Mouse (Mus musculus): ENCODE data around the gene Nat9. TPM values are rescaled to one million over a fixed set of nuclear protein-coding genes. Genes with fewer than 3 reads are reported as not detected.

Nat9 gene
- polyA plus RNA-seq, 1 experiment from 2014 or later, result 20.3 TPM

DNA sequence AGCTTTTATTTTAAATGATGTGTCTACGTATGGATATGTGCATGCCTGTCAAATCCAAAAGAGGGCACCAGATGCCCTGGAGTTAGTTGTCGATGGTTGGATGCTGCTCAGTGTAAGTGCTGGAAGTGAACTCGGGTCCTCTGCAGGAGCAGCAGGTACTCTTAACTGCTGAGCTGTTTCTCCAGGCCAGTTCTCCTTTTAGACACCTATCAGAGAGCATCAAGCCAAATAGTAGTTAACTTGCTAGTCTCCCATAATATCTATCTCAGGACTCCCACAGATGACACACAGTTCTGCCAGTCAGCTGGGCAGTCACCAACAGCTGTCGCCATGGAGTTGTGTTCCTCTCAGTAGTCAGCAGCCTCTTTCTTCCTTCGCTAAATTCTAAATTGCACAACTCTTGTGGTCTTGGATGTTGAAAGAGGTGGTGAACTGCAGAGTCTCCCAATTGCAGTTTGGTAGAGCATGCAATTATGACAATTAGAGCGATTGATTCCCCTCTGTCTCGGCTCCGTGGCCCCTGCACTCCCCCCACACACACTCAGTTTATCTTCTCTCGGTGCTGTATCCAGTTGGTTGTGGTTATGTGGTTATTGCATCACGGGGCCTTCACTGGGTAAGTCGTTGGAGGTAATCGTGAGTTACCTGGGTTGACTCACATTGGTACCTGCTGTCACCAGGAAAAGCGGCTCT, 1.0 kb upstream of the Nat9 start:
- peak overlapping the region; percentile 84; the same call in 1 of the 2 replicates for H3K4me2 ChIP-seq (replicated peaks)
- no peak overlapping the region for H3K4me3 ChIP-seq
- no peak for ATAC-seq (ENCODE audit: low FRiP score, low read depth)

DNA sequence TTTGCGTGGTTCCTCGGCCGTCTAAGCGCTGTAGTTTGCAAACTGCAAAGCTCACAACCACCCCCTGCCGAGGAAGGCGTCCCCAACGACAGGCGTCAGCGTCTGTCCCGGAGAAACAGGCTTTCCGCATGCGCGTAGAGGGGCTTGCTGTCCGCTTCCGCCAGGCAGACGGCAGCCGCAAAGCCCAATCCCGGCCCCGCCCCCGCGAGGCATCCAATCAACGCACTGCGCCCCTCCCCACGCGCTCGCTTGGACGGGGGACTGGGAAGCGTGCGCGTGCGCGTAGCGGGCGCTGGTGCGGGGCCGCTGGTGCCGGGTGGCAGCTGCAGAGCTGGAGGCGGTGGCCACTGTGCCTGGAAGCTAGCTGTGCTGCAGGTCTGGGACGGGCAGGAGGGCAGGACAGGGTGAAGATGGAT, 427 bp downstream of the Nat9 start, which contains the start of gene Tmem104:
TSS of gene Tmem104 (plus strand) at position 264 of the 416 bp plus-strand sequence.
- Histone ChIP-seq H3K27ac (peak within 1 kb of the TSS; percentile 50; the same call in 1 of the 2 replicates), H3K4me2 (replicated peaks) (peak within 1 kb of the TSS; percentile 84), H3K9ac (peak within 1 kb of the TSS; percentile 72), H3K4me1 (peaks cover 18% of the 10 kb centered on the region), H3K4me3 (peak within 1 kb of the TSS; percentile 56), H3K9me3 (no peaks in the 10 kb centered on the region), H3K27me3 (replicated peaks) (no peaks in the 10 kb centered on the region), H3K36me3 (peaks cover 8% of the 10 kb centered on the region; the same call in 1 of the 2 replicates)
- peak; percentile 89 for ATAC-seq (ENCODE audit: low FRiP score, low read depth)
- WGBS, result under 1% methylated on average over 39 of the region's 39 CpGs

More for the DNA sequence above, 1.0 kb upstream of the Nat9 start:
- 91% methylated on average over 13 of the region's 13 CpGs for WGBS
- no peak overlapping the region for H3K9ac ChIP-seq
- H3K36me3 ChIP-seq, result peaks cover 8% of the 10 kb centered on the region; the same call in 1 of the 2 replicates
- H3K27me3 ChIP-seq (replicated peaks), result no peaks in the 10 kb centered on the region
- peaks cover 18% of the 10 kb centered on the region for H3K4me1 ChIP-seq
- H3K9me3 ChIP-seq, result no peaks in the 10 kb centered on the region
- no peak overlapping the region for H3K27ac ChIP-seq

DNA sequence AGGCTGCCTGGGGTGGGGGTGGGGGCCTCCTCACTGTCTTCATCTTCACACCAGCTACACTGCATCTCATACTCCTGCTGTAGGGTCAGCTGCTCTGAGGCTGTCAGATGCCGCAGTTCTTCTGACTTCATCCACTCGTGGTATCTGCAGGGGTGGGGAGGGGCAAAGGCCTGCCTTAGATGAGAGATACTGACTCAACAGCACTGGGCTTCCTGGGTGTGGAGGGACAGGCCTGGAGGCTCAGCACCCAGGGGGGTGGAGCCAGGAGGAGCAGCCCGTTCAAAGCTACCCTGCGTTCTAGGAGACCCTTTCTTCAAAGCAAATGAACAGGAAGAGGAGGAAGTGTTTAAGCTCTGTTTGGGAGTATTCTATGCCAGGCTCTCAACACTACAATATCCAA, 2.7 kb downstream of the Nat9 start:
- H3K4me1 ChIP-seq, result peaks cover 18% of the 10 kb centered on the region
- WGBS, result 50% methylated on average over 4 of the region's 4 CpGs
- no peaks in the 10 kb centered on the region for H3K27me3 ChIP-seq (replicated peaks)
- ATAC-seq (ENCODE audit: low FRiP score, low read depth), result no peak
- H3K27ac ChIP-seq, result no peak overlapping the region
- no peak overlapping the region for H3K4me3 ChIP-seq
- H3K9ac ChIP-seq, result no peak overlapping the region
- H3K9me3 ChIP-seq, result no peaks in the 10 kb centered on the region
- H3K36me3 ChIP-seq, result no peaks in the 10 kb centered on the region; the same call in 1 of the 2 replicates
- no peak overlapping the region for H3K4me2 ChIP-seq (replicated peaks)

DNA sequence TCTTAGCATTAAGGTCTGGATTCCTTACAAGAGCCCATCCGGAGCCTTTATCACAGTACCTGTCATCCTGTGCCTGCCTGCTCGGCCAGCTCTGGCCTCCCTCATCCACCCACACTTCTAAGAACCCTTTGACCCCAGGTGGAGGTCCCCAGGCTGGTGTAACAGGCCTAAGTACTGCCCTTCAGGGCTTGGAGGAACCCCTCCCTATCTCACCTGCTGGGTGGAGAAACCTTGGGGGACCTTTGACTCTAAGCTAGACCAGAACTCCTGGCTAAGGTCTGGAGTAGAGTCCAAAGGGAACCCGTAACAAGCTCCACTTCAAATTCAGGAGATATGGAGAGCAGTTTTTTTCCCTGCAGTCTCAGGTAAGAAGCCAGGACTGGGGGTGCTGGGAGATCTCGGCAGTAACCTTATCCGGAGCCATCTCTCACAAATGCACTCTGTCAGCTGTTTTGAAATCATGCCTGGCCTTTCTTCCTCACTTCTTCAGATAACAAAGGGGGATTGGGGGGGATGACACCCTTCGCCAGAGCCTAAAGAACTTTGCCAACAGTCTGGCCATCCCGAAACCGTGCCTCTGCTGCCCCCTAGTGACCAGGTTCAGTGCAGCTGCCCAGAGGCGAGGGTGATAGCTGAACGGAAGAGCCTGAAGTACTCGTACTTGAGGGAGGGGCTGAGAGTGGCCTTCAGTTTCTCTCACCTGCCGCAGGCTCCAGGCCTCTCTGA, 5.6 kb downstream of the Nat9 start:
- Histone ChIP-seq H3K9ac (no peak overlapping the region), H3K4me1 (peaks cover 21% of the 10 kb centered on the region), H3K27ac (no peak overlapping the region), H3K4me2 (replicated peaks) (no peak overlapping the region), H3K4me3 (no peak overlapping the region), H3K36me3 (no peaks in the 10 kb centered on the region; the same call in 1 of the 2 replicates), H3K27me3 (replicated peaks) (no peaks in the 10 kb centered on the region), H3K9me3 (no peaks in the 10 kb centered on the region)
- WGBS, result 25% methylated on average over 12 of the region's 12 CpGs
- 0 out of 2 replicates have a peak, but pooled peaks have one; percentile 2 for ATAC-seq (ENCODE audit: low FRiP score, low read depth)

DNA sequence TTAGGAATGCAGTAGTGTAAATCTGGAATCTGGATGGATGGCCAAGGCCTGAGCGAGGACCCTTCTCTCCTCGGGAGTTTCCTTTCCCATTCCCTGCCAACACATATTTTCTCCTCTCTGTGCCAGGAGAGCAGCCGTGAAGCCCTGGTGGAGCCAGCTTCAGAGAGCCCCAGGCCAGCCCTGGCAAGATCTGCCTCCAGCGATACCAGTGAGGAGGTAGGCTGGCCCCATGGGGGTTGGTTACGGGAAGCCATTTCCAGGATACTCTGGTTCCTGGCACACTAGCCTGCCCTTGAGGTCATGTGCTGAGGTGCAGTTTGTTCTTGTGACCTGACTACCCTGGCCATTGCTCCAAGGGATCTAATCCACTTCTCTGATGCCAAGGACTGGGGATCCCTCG, 7.8 kb downstream of the Nat9 start:
- 86% methylated on average over 6 of the region's 6 CpGs for WGBS
- no peak for ATAC-seq (ENCODE audit: low FRiP score, low read depth)
- H3K4me1 ChIP-seq, result peaks cover 21% of the 10 kb centered on the region
- no peak overlapping the region for H3K27ac ChIP-seq
- H3K9ac ChIP-seq, result no peak overlapping the region
- no peaks in the 10 kb centered on the region; the same call in 1 of the 2 replicates for H3K36me3 ChIP-seq
- H3K27me3 ChIP-seq (replicated peaks), result no peaks in the 10 kb centered on the region
- H3K9me3 ChIP-seq, result no peaks in the 10 kb centered on the region
- no peak overlapping the region for H3K4me2 ChIP-seq (replicated peaks)
- no peak overlapping the region for H3K4me3 ChIP-seq

DNA sequence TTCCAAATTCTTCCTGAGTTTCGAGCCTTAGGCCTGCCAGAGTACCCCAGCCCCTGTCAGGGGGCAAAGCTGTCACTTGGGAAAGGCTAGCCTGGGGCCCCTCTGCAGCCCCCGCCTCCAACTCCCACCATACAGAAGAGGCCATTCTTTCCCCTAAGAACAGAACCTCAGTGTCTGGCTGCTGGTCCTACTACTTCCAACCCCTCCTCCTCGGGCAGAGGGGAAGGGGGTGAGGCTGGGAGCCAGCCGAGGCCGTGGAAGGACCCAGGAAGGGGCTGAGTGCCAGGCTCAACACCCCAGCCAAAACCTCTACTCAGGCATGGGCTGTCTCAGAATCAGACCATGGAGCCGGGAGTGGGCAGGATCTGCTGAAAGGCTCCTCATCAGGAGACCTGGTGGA, 8.5 kb downstream of the Nat9 start:
- Histone ChIP-seq H3K4me2 (replicated peaks) (no peak overlapping the region), H3K9ac (no peak overlapping the region), H3K27me3 (replicated peaks) (no peaks in the 10 kb centered on the region), H3K4me3 (no peak overlapping the region), H3K9me3 (no peaks in the 10 kb centered on the region), H3K36me3 (no peaks in the 10 kb centered on the region; the same call in 1 of the 2 replicates), H3K27ac (no peak overlapping the region), H3K4me1 (peaks cover 28% of the 10 kb centered on the region)
- no peak for ATAC-seq (ENCODE audit: low FRiP score, low read depth)
- WGBS, result 72% methylated on average over 6 of the region's 6 CpGs

DNA sequence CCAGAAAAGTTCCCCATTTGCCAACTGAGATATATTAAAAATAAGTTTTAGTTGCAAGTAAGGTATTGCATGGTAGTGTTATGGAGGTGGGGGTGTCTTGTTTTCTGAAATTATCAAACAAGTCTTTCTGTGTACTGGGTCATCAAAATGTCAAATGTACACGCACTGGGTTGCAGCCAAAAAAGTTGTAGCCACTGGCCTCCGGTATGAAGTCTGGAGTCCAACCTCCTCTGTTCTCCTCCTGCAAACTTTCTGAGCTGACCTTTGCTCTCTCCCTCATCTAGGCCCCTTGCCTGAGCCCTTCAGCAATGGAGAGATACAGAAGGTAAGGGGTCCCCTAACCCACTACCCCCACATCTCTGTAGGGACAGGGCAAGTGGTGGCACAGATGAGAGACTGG, 8.9 kb downstream of the Nat9 start:
- H3K4me1 ChIP-seq, result peaks cover 32% of the 10 kb centered on the region
- WGBS, result 78% methylated on average over 2 of the region's 2 CpGs
- no peaks in the 10 kb centered on the region; the same call in 1 of the 2 replicates for H3K36me3 ChIP-seq
- no peak overlapping the region for H3K27ac ChIP-seq
- no peak overlapping the region for H3K4me3 ChIP-seq
- H3K9me3 ChIP-seq, result no peaks in the 10 kb centered on the region
- H3K4me2 ChIP-seq (replicated peaks), result no peak overlapping the region
- peaks cover under 1% of the 10 kb centered on the region; the same call in 1 of the 2 replicates for H3K27me3 ChIP-seq (replicated peaks)
- no peak for ATAC-seq (ENCODE audit: low FRiP score, low read depth)
- H3K9ac ChIP-seq, result no peak overlapping the region

GRCm38 (mm10) chr11:115177559-115178195, 10.0 kb downstream of the Nat9 start:
- Histone ChIP-seq H3K4me1 (peaks cover 39% of the 10 kb centered on the region), H3K9me3 (no peaks in the 10 kb centered on the region), H3K27ac (no peak overlapping the region), H3K36me3 (no peaks in the 10 kb centered on the region; the same call in 1 of the 2 replicates), H3K27me3 (replicated peaks) (peaks cover 2% of the 10 kb centered on the region; the same call in 1 of the 2 replicates), H3K4me3 (no peak overlapping the region), H3K4me2 (replicated peaks) (peak overlapping the region; percentile 24), H3K9ac (no peak overlapping the region)
- no peak for ATAC-seq (ENCODE audit: low FRiP score, low read depth)
- WGBS, result 53% methylated on average over 10 of the region's 10 CpGs

DNA sequence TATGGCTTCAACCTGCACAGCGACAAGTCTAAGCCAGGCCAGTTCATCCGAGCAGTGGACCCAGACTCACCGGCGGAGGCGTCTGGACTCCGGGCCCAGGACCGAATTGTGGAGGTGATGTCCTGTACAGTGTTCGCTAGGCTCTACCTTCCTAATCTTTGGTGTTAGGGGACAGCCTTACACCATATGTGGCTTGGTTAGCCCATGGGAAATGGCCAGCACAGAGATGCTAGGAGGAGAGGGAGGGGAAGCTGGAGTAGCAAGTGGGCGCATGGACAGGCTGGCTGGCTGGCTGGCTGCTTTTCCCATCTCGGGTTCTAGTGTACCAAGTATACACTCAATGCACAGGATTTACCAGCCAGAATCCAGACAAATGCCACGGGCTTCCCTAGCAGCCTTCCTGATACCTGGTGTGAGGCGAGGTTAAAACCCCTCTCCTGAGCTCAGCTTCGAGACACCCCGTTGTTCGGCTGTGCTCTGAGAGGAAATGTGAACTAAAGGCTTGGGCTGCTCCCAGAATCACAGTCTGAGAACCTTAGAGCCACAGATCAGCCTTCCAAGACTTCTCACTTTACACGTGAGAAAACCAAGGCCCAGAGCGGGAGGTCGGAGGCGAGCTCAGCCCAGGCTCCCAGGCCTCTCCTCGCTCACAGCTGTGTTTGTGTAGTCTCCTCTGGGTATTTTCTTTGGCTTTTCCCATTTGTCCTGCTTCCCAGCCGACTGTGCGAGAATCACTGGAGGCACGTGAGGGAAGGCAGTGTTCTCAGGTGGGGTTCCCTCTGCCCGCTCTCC, 11.1 kb downstream of the Nat9 start:
- no peak for ATAC-seq (ENCODE audit: low FRiP score, low read depth)
- no peak overlapping the region for H3K4me3 ChIP-seq
- peaks cover 50% of the 10 kb centered on the region for H3K4me1 ChIP-seq
- H3K9ac ChIP-seq, result 0 out of 2 replicates have a peak overlapping the region, but pooled peaks have one; percentile 13
- peaks cover 2% of the 10 kb centered on the region for H3K27me3 ChIP-seq (replicated peaks)
- peak overlapping the region; percentile 24; the same call in 1 of the 2 replicates for H3K4me2 ChIP-seq (replicated peaks)
- H3K36me3 ChIP-seq, result no peaks in the 10 kb centered on the region; the same call in 1 of the 2 replicates
- WGBS, result 76% methylated on average over 24 of the region's 24 CpGs
- no peaks in the 10 kb centered on the region for H3K9me3 ChIP-seq
- no peak overlapping the region for H3K27ac ChIP-seq

DNA sequence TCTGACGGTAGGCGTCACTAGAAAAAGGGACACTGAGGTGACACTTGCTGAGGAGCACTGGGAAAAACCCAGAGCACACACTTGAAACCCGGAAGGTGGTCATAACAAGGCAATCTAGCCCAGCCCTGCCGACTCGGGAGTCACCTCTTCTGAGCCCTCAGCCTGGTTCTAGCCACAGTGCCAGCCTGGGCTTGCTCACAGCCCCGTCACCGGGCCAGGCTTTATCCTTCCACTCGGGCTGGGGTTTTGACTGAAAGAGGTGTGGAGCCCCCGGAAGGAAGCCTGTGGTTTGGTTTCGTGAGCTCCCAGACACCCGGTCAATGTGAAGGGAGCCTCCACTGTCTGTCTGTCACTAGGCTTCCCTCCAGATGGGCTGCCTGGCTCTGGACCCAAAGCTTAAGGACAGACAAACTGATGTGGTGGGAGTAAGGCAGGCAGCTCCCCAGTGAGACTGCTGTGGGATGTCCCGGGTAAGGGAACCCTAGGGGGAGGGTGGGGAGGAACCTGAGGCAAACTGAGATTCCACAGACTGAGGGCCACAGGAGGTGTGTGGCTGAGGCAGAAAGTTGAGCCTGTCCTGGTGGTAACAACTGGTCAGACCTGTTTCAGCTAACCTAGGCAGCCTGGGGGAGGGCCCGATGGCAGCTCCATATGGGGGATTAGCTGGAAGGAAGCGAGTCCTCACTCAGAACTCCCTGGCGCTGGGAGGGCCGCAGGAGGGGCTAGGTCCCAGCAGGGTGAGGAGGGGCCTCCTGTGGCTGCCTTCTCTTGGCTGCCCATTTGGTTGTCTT, 13.9 kb downstream of the Nat9 start:
- Histone ChIP-seq H3K27me3 (replicated peaks) (peaks cover 2% of the 10 kb centered on the region), H3K27ac (no peak overlapping the region), H3K9ac (no peak overlapping the region), H3K4me2 (replicated peaks) (no peak overlapping the region), H3K4me1 (peaks cover 57% of the 10 kb centered on the region), H3K9me3 (no peaks in the 10 kb centered on the region), H3K4me3 (no peak overlapping the region), H3K36me3 (no peaks in the 10 kb centered on the region)
- WGBS, result 14% methylated on average over 16 of the region's 16 CpGs
- ATAC-seq (ENCODE audit: low FRiP score, low read depth), result no peak

DNA sequence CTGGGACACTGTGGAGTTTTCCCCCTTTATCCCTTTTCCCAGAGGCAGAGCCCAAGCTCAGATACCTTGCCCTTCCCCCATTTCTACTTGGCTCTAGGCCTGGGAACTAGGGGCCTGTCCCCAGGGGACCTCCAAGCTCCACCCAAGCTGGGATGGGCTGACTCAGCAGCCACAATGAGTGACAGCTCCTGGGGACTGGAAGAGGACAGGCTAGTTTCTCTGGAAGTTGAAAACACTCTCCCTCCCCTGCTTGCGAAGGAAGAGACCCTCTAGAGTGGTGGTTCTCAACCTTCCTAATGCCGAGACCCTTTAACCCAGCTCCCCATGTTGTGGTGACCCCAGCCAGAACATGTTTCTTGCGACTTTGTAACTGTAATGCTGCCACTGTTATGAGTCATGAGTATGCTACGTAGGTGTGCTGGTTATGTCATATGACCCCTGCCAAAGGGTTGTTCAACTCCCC, 14.8 kb downstream of the Nat9 start:
- H3K4me2 ChIP-seq (replicated peaks), result peak overlapping the region; percentile 16; the same call in 1 of the 2 replicates

More for the DNA sequence above, 14.8 kb downstream of the Nat9 start:
- WGBS, result 28% methylated on average over 4 of the region's 4 CpGs
- Histone ChIP-seq H3K27me3 (replicated peaks) (peaks cover 2% of the 10 kb centered on the region), H3K4me1 (peaks cover 52% of the 10 kb centered on the region), H3K36me3 (no peaks in the 10 kb centered on the region), H3K27ac (no peak overlapping the region), H3K9ac (no peak overlapping the region), H3K9me3 (no peaks in the 10 kb centered on the region), H3K4me3 (no peak overlapping the region)
- ATAC-seq (ENCODE audit: low FRiP score, low read depth), result no peak
